ENCODE assay signal across 8 mouse cellular contexts in the genomic region with DNA sequence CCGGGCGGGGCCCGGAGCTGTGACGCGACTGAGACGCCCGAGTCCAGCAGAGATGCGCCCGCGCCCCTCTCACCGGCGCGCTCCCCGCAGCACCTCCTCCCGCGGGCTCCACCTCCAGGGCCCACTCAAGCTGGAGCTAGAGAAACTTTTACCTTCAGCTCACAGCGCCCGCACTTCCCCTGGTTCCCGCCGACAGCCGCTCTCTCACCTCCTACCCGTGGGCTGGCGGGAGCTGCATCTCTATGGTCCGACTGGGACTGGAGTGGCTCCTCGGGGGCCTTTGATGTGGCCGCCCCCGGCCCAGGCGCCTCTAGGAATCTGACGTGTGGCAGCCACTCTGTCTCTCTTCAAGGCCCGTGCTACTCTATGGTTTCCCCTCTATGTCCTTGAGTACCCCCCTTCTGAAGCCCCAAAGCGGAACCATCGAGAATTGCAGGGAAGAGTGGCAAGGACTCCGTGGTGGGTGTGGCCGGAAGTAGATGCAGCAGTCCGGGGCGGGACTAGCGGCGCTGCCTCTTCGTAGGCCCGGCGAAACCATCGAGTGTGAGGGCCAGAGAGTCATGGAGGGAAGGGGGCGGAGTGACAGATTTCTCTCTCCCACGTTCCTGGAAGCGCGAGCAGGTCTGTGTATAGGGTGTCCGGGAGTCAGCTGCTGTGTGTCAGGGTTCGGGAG. TPM values are rescaled to one million over a fixed set of nuclear protein-coding genes. Genes with fewer than 3 reads are reported as not detected.
DNase-seq lines count a peak whose midpoint lies in the region; ATAC-seq and TF ChIP-seq lines count a peak whose summit lies in the region.

Gene Zfp142, minus strand, starts transcription at position 474 of the 673 bp plus-strand sequence.
Gene Bcs1l, plus strand, starts transcription at position 517 of the 673 bp plus-strand sequence.

- TF ChIP-seq RAD21 in MEL (IDR thresholded peaks at IDR 0.05; ENCODE audit: low read depth, low read length) = no peak

- H3K79me2 ChIP-seq in MEL (ENCODE audit: control insufficient read depth, insufficient read depth, low read length, poor library complexity) = peaks cover 35% of the 10 kb centered on the region

- WGBS in cerebellum, adult 2 months = under 1% methylated on average over 48 of the region's 48 CpGs
- under 1% methylated on average over 48 of the region's 48 CpGs for WGBS in forebrain, postnatal 0 days
- under 1% methylated on average over 48 of the region's 48 CpGs for WGBS in lung, embryonic 15.5 days

- peak within 1 kb of the TSS; percentile 93 for H3K9ac ChIP-seq in MEL (ENCODE audit: control insufficient read depth, low read depth, low read length, poor library complexity, severe bottlenecking)
- H3K9ac ChIP-seq in forebrain, postnatal 0 days = peak within 1 kb of the TSS; percentile 66
- peak within 1 kb of the TSS; percentile 80 for H3K9ac ChIP-seq in lung, embryonic 15.5 days

- H3K27ac ChIP-seq in MEL (ENCODE audit: control insufficient read depth, low read depth, low read length) = peak within 1 kb of the TSS; percentile 70
- peak within 1 kb of the TSS; percentile 57 for H3K27ac ChIP-seq in cerebellum, adult 2 months (ENCODE audit: insufficient read depth, low read length)
- H3K27ac ChIP-seq in forebrain, postnatal 0 days (ENCODE audit: low read depth, low read length) = peak within 1 kb of the TSS; percentile 69
- peak within 1 kb of the TSS; percentile 77 for H3K27ac ChIP-seq in lung, embryonic 15.5 days

- no peaks in the 10 kb centered on the region for H3K9me3 ChIP-seq in MEL (replicated peaks; ENCODE audit: insufficient read depth, low read length)
- no peaks in the 10 kb centered on the region for H3K9me3 ChIP-seq in forebrain, postnatal 0 days (ENCODE audit: low read length)
- H3K9me3 ChIP-seq in lung, embryonic 15.5 days = no peaks in the 10 kb centered on the region

- peak within 1 kb of the TSS; percentile 95 to 96 for H3K4me3 ChIP-seq in MEL (ENCODE audit: control insufficient read depth in 1 of 2, insufficient read depth in 1 of 2, low read depth in 2 of 2, low read length in 2 of 2)
- peak within 1 kb of the TSS; percentile 90 for H3K4me3 ChIP-seq in cerebellum, adult 2 months (replicated peaks; ENCODE audit: insufficient read depth, low read depth, low read length)
- H3K4me3 ChIP-seq in forebrain, postnatal 0 days (ENCODE audit: low read depth, low read length) = peak within 1 kb of the TSS; percentile 51
- peak within 1 kb of the TSS; percentile 90 for H3K4me3 ChIP-seq in lung, embryonic 15.5 days

- peak within 1 kb of the TSS; percentile 79 for H3K4me2 ChIP-seq in forebrain, postnatal 0 days (ENCODE audit: low read depth)
- H3K4me2 ChIP-seq in lung, embryonic 15.5 days = peak within 1 kb of the TSS; percentile 87

- TF ChIP-seq POLR2A in MEL (IDR thresholded peaks at IDR 0.05; ENCODE audit: control insufficient read depth in 1 of 2, insufficient read depth in 1 of 2, low read depth in 1 of 2, low read length in 2 of 2, poor library complexity in 1 of 2) = peak; percentile 44 to 76; a peak in 3 of 4 replicates
- TF ChIP-seq POLR2A in cerebellum, adult 2 months (IDR thresholded peaks at IDR 0.05; ENCODE audit: borderline replicate concordance, insufficient read depth, low read length) = peak; percentile 54; the same call in 1 of the 2 replicates

- peaks cover 25 to 30% of the 10 kb centered on the region in 2 experiments for H3K4me1 ChIP-seq in MEL (ENCODE audit: control insufficient read depth in 1 of 2, insufficient read depth in 2 of 2, low read length in 2 of 2)
- H3K4me1 ChIP-seq in cerebellum, adult 2 months (ENCODE audit: control insufficient read depth, insufficient read depth, low read length) = peaks cover 3% of the 10 kb centered on the region; the same call in 1 of the 2 replicates
- H3K4me1 ChIP-seq in forebrain, postnatal 0 days (ENCODE audit: insufficient read depth) = peaks cover 9% of the 10 kb centered on the region
- peaks cover 21% of the 10 kb centered on the region for H3K4me1 ChIP-seq in lung, embryonic 15.5 days

- H3K27me3 ChIP-seq in MEL (ENCODE audit: control insufficient read depth in 1 of 2, insufficient read depth in 2 of 2, low read length in 2 of 2) = no peaks in the 10 kb centered on the region
- no peaks in the 10 kb centered on the region for H3K27me3 ChIP-seq in cerebellum, adult 2 months (ENCODE audit: control insufficient read depth, insufficient read depth, low read length)
- H3K27me3 ChIP-seq in forebrain, postnatal 0 days (ENCODE audit: insufficient read depth, low read length) = no peaks in the 10 kb centered on the region
- H3K27me3 ChIP-seq in lung, embryonic 15.5 days = no peaks in the 10 kb centered on the region

- peak in 1 of 2 experiments; percentile 37; a peak in 1 of 4 replicates for TF ChIP-seq EP300 in MEL (IDR thresholded peaks at IDR 0.05; ENCODE audit: low read depth in 1 of 2, low read length in 2 of 2)

- ATAC-seq in forebrain, postnatal 0 days = peak; percentile 98
- peak; percentile 99 for ATAC-seq in lung, embryonic 15.5 days (ENCODE audit: borderline replicate concordance, extremely low read depth, low FRiP score, low TSS enrichment)

- H3K36me3 ChIP-seq in MEL (ENCODE audit: control insufficient read depth in 1 of 2, insufficient read depth in 2 of 2, low read length in 2 of 2) = peaks cover 16 to 34% of the 10 kb centered on the region in 2 experiments
- peaks cover 33% of the 10 kb centered on the region for H3K36me3 ChIP-seq in forebrain, postnatal 0 days (ENCODE audit: insufficient read depth)
- peaks cover 43% of the 10 kb centered on the region for H3K36me3 ChIP-seq in lung, embryonic 15.5 days

- TF ChIP-seq CTCF in MEL (IDR thresholded peaks at IDR 0.05 in 2 of 3, conservative IDR thresholded peaks at IDR 0.05 in 1 of 3; ENCODE audit: control insufficient read depth in 1 of 3, insufficient read depth in 1 of 3, low read depth in 2 of 3, low read length in 3 of 3, poor library complexity in 1 of 3, severe bottlenecking in 1 of 3) = no peak
- no peak for TF ChIP-seq CTCF in cerebellum, adult 2 months (IDR thresholded peaks at IDR 0.05; ENCODE audit: borderline replicate concordance, insufficient read depth, low read depth, low read length)
- TF ChIP-seq CTCF in forebrain, postnatal 0 days (IDR thresholded peaks at IDR 0.05; ENCODE audit: low read depth) = peak; percentile 31

- peak; percentile 100 for DNase-seq in MEL (ENCODE audit: low read depth, low spot score)
- DNase-seq in cerebellum, adult 2 months = peak; percentile 98 to 99
- DNase-seq in forebrain, postnatal 0 days = peak; percentile 99
- DNase-seq in heart, postnatal 4 days = peak; percentile 99
- peak; percentile 98 to 99 for DNase-seq in layer of hippocampus, adult 8-10 months (ENCODE audit: low spot score in 2 of 2)
- peak; percentile 99 for DNase-seq in ovary, adult 18-20 months (ENCODE audit: low spot score)
- peak; percentile 99 for DNase-seq in thymus, postnatal 0 days (ENCODE audit: low spot score)

TF ChIP-seq in MEL, 35 proteins besides CTCF, POLR2A, EP300 and RAD21 (continues in another document):
- TF ChIP-seq TCF12 (IDR thresholded peaks at IDR 0.05; ENCODE audit: low read depth, low read length) (peak; percentile 54), MAX (IDR thresholded peaks at IDR 0.05; ENCODE audit: low read length) (peak; percentile 65), TBP (IDR thresholded peaks at IDR 0.05; ENCODE audit: low read depth, low read length) (peak; percentile 78), ZNF384 (IDR thresholded peaks at IDR 0.05; ENCODE audit: low read depth, low read length) (0 out of 2 replicates have a peak, but pooled peaks have one; percentile 4), E2F4 (IDR thresholded peaks at IDR 0.05; ENCODE audit: borderline replicate concordance, low read depth, low read length) (no peak), ZKSCAN1 (IDR thresholded peaks at IDR 0.05; ENCODE audit: low read depth, low read length) (no peak; the same call in 1 of the 2 replicates), NELFE (IDR thresholded peaks at IDR 0.05; ENCODE audit: low read depth, low read length) (peak; percentile 41), POLR2AphosphoS2 (IDR thresholded peaks at IDR 0.05; ENCODE audit: low read length) (peak; percentile 82; the same call in 1 of the 2 replicates), UBTF (IDR thresholded peaks at IDR 0.05; ENCODE audit: borderline replicate concordance, insufficient read depth, low read depth, low read length) (0 out of 2 replicates have a peak, but pooled peaks have one; percentile 49), ETS1 (IDR thresholded peaks at IDR 0.05; ENCODE audit: low read depth, low read length) (peak; percentile 55; the same call in 1 of the 2 replicates), ELF1 (IDR thresholded peaks at IDR 0.05; ENCODE audit: low read depth, low read length) (peak; percentile 80), MAZ (IDR thresholded peaks at IDR 0.05; ENCODE audit: low read depth, low read length) (peak; percentile 80; the same call in 1 of the 2 replicates), MYC (IDR thresholded peaks at IDR 0.05; ENCODE audit: low read depth, low read length) (peak; percentile 77), SIN3A (IDR thresholded peaks at IDR 0.05; ENCODE audit: low read length) (peak; percentile 91)

RNA-seq across cellular contexts. Expression of gene Zfp142, which starts in this region (rescaled TPM):
- total RNA-seq in MEL (2012; rRNA removed) = 9.2 and 10.6 TPM in 2 replicates
- polyA plus RNA-seq in MEL (2012; ENCODE audit: insufficient read depth in 1 of 2, insufficient read length in 2 of 2, low read depth in 1 of 2, low replicate concordance in 2 of 2, missing spikeins in 1 of 2) = 10 to 100 TPM in 1 of 2 experiments, not detected in 1; 21.8 TPM
- 26.8 and 30.1 TPM in 2 replicates for polyA plus RNA-seq in cerebellum, adult 2 months (2012; rRNA removed)
- 8.6 and 12.1 TPM in 2 replicates for total RNA-seq in forebrain, postnatal 0 days (2014; rRNA removed)
- 5.0 and 6.3 TPM in 2 replicates for polyA plus RNA-seq in forebrain, postnatal 0 days (2015; fragmentation: Nextera tagmentation; extraction: Ambion mirVana)
- 10 to 100 TPM in 1 of 2 experiments, 1 to 10 TPM in 1; 9.4 to 11.0 TPM for total RNA-seq in heart, postnatal 4 days (2021)
- total RNA-seq in layer of hippocampus, adult 8-10 months (2022) = 10 to 100 TPM; 28.4 to 36.8 (median 31.7) TPM
- polyA plus RNA-seq in lung, embryonic 15.5 days (2015; fragmentation: Nextera tagmentation; extraction: Ambion mirVana) = 6.5 and 6.9 TPM in 2 replicates
- polyA plus RNA-seq in thymus, postnatal 0 days (2015; fragmentation: Nextera tagmentation; extraction: Ambion mirVana) = 4.3 and 4.7 TPM in 2 replicates

RNA-seq across cellular contexts. Expression of gene Bcs1l, which starts in this region (rescaled TPM):
- total RNA-seq in MEL (2012; rRNA removed) = 24.5 and 27.7 TPM in 2 replicates
- polyA plus RNA-seq in MEL (2012; ENCODE audit: insufficient read depth in 1 of 2, insufficient read length in 2 of 2, low read depth in 1 of 2, low replicate concordance in 2 of 2, missing spikeins in 1 of 2) = 10 to 100 TPM in 1 of 2 experiments, not detected in 1; 35.0 TPM
- polyA plus RNA-seq in cerebellum, adult 2 months (2012; rRNA removed) = 26.7 and 28.9 TPM in 2 replicates
- total RNA-seq in forebrain, postnatal 0 days (2014; rRNA removed) = 15.8 and 18.4 TPM in 2 replicates
- 13.8 and 16.5 TPM in 2 replicates for polyA plus RNA-seq in forebrain, postnatal 0 days (2015; fragmentation: Nextera tagmentation; extraction: Ambion mirVana)
- total RNA-seq in heart, postnatal 4 days (2021) = 10 to 100 TPM; 21.7 to 22.5 TPM
- total RNA-seq in layer of hippocampus, adult 8-10 months (2022) = 10 to 100 TPM; 20.3 to 25.2 (median 23.4) TPM
- 18.4 and 20.0 TPM in 2 replicates for polyA plus RNA-seq in lung, embryonic 15.5 days (2015; fragmentation: Nextera tagmentation; extraction: Ambion mirVana)
- 14.0 and 14.2 TPM in 2 replicates for polyA plus RNA-seq in thymus, postnatal 0 days (2015; fragmentation: Nextera tagmentation; extraction: Ambion mirVana)

Comparison
In these comparisons a context has a peak if more than half of its experiments do, and no peak if none do; other contexts are left out.
1. Peak in every context shown above with its lines: DNase-seq, ATAC-seq, H3K4me3 ChIP-seq and H3K27ac ChIP-seq.